Comparison of ENCODE assay signal across 17 mouse cellular contexts in genomic region chr15:85746671-85747070, GRCm38 (mm10). TPM values are rescaled to one million over a fixed set of nuclear protein-coding genes. Genes with fewer than 3 reads are reported as not detected.
DNase-seq lines count a peak whose midpoint lies in the region; ATAC-seq and TF ChIP-seq lines count a peak whose summit lies in the region.
"Had no signal": no experiment of that assay in that cellular context is flagged by ENCODE, and none has a peak within 500 bp of the region (broad histone marks: within the 10 kb centered on the region; RNA-seq: fewer than 3 reads in every experiment).

No protein-coding gene starts in this region.

- H3K4me1 ChIP-seq in heart, embryonic 10.5 days = no peaks in the 10 kb centered on the region
- H3K4me1 ChIP-seq in liver, adult 2 months (ENCODE audit: control insufficient read depth, insufficient read depth, low read length) = peaks cover 61% of the 10 kb centered on the region
- peaks cover 7% of the 10 kb centered on the region; the same call in 1 of the 2 replicates for H3K4me1 ChIP-seq in liver, postnatal 0 days (ENCODE audit: insufficient read depth)
- peaks cover 10% of the 10 kb centered on the region; the same call in 1 of the 2 replicates for H3K4me1 ChIP-seq in intestine, postnatal 0 days (replicated peaks; ENCODE audit: control insufficient read depth, insufficient read depth, low read length)
- H3K4me1 ChIP-seq: embryonic facial prominence, embryonic 12.5 days; heart, embryonic 12.5 days; hindbrain, embryonic 10.5 days had no signal

- H3K36me3 ChIP-seq in heart, embryonic 10.5 days = no peaks in the 10 kb centered on the region
- H3K36me3 ChIP-seq in liver, adult 2 months (ENCODE audit: control insufficient read depth, insufficient read depth, low read length) = peaks cover 31% of the 10 kb centered on the region
- H3K36me3 ChIP-seq in liver, postnatal 0 days (replicated peaks; ENCODE audit: insufficient read depth, low read length) = no peaks in the 10 kb centered on the region
- H3K36me3 ChIP-seq in intestine, postnatal 0 days (ENCODE audit: control insufficient read depth, insufficient read depth) = no peaks in the 10 kb centered on the region
- H3K36me3 ChIP-seq: embryonic facial prominence, embryonic 12.5 days; heart, embryonic 12.5 days; hindbrain, embryonic 10.5 days had no signal

- no peak overlapping the region for H3K4me3 ChIP-seq in heart, embryonic 10.5 days
- H3K4me3 ChIP-seq in liver, adult 2 months (ENCODE audit: insufficient read depth, low read depth, low read length) = no peak overlapping the region
- no peak overlapping the region for H3K4me3 ChIP-seq in liver, postnatal 0 days (ENCODE audit: low read depth, low read length)
- no peak overlapping the region for H3K4me3 ChIP-seq in intestine, postnatal 0 days (ENCODE audit: low read depth, low read length)
- H3K4me3 ChIP-seq: embryonic facial prominence, embryonic 12.5 days; heart, adult 2 months; heart, embryonic 12.5 days; hindbrain, embryonic 10.5 days had no signal

- H3K27me3 ChIP-seq in heart, embryonic 10.5 days (ENCODE audit: insufficient read depth, poor library complexity, severe bottlenecking) = peaks cover 41% of the 10 kb centered on the region; the same call in 1 of the 2 replicates
- H3K27me3 ChIP-seq in liver, adult 2 months (ENCODE audit: control insufficient read depth, insufficient read depth, low read length) = no peaks in the 10 kb centered on the region
- no peaks in the 10 kb centered on the region for H3K27me3 ChIP-seq in liver, postnatal 0 days (ENCODE audit: insufficient read depth, low read length)
- no peaks in the 10 kb centered on the region for H3K27me3 ChIP-seq in intestine, postnatal 0 days (replicated peaks; ENCODE audit: control insufficient read depth, insufficient read depth, low read length)
- H3K27me3 ChIP-seq: embryonic facial prominence, embryonic 12.5 days had no signal

- no peak overlapping the region for H3K27ac ChIP-seq in heart, embryonic 10.5 days
- peak overlapping the region; percentile 86 for H3K27ac ChIP-seq in liver, adult 2 months (replicated peaks; ENCODE audit: insufficient read depth, low read depth, low read length)
- H3K27ac ChIP-seq in liver, postnatal 0 days (ENCODE audit: low read depth) = no peak overlapping the region
- 0 out of 2 replicates have a peak overlapping the region, but pooled peaks have one; percentile 16 for H3K27ac ChIP-seq in intestine, postnatal 0 days (ENCODE audit: low read depth, low read length)
- H3K27ac ChIP-seq: embryonic facial prominence, embryonic 12.5 days; heart, adult 2 months; hindbrain, embryonic 10.5 days; hindbrain, embryonic 14.5 days had no signal

- DNase-seq in heart, adult 11 months = peak; percentile 94
- no peak for DNase-seq in heart, embryonic 10.5 days (ENCODE audit: low spot score)
- peak; percentile 77 for DNase-seq in liver, adult 2 months (ENCODE audit: extremely low read depth, low read depth, low spot score)
- no peak for DNase-seq in liver, postnatal 0 days
- DNase-seq in urinary bladder, postnatal 4 days (ENCODE audit: low spot score in 2 of 2) = no peak
- DNase-seq in gastrocnemius, postnatal 10 days = no peak
- DNase-seq: adrenal gland, postnatal 10 days; cerebellum, adult 11-12 months; cerebellum, adult 9-10 months; cerebellum, postnatal 25 days had no signal

- TF ChIP-seq EP300 in liver, postnatal 0 days (IDR thresholded peaks at IDR 0.05; ENCODE audit: low read depth) = no peak

- TF ChIP-seq POLR2A in liver, adult 2 months (IDR thresholded peaks at IDR 0.05; ENCODE audit: extremely low read depth, insufficient read depth, low read length) = no peak

- no peaks in the 10 kb centered on the region for H3K9me3 ChIP-seq in heart, embryonic 10.5 days
- H3K9me3 ChIP-seq in liver, postnatal 0 days (ENCODE audit: low read length) = no peaks in the 10 kb centered on the region
- H3K9me3 ChIP-seq in intestine, postnatal 0 days (ENCODE audit: control insufficient read depth) = no peaks in the 10 kb centered on the region
- H3K9me3 ChIP-seq: embryonic facial prominence, embryonic 12.5 days; heart, embryonic 12.5 days; hindbrain, embryonic 10.5 days had no signal

- TF ChIP-seq CTCF in liver, adult 2 months (IDR thresholded peaks at IDR 0.05; ENCODE audit: low read depth, low read length) = no peak
- TF ChIP-seq CTCF in liver, postnatal 0 days (IDR thresholded peaks at IDR 0.05; ENCODE audit: low read depth) = no peak
- TF ChIP-seq CTCF in intestine, postnatal 0 days (IDR thresholded peaks at IDR 0.05; ENCODE audit: low read depth) = no peak

- H3K79me2 ChIP-seq in liver, adult 2 months (ENCODE audit: control insufficient read depth, insufficient read depth, low read length) = peaks cover 60% of the 10 kb centered on the region

- H3K9ac ChIP-seq in liver, adult 2 months (ENCODE audit: low read depth, low read length) = peak overlapping the region; percentile 67
- no peak overlapping the region; the same call in 1 of the 2 replicates for H3K9ac ChIP-seq in liver, postnatal 0 days (replicated peaks)
- no peak overlapping the region for H3K9ac ChIP-seq in intestine, postnatal 0 days (ENCODE audit: low read depth, low read length)
- H3K9ac ChIP-seq: embryonic facial prominence, embryonic 12.5 days; heart, embryonic 12.5 days; hindbrain, embryonic 14.5 days had no signal

- no peak overlapping the region for H3K4me2 ChIP-seq in liver, postnatal 0 days (ENCODE audit: low read depth, low read length)
- H3K4me2 ChIP-seq in intestine, postnatal 0 days (replicated peaks; ENCODE audit: low read depth) = peak overlapping the region; percentile 51
- H3K4me2 ChIP-seq: embryonic facial prominence, embryonic 12.5 days; heart, embryonic 12.5 days; hindbrain, embryonic 14.5 days had no signal

- no peak for ATAC-seq in liver, postnatal 0 days
- ATAC-seq in intestine, postnatal 0 days = no peak
- ATAC-seq: forebrain, embryonic 14.5 days had no signal

- 78% methylated on average over 13 of the region's 13 CpGs for WGBS in heart, embryonic 10.5 days
- 9% methylated on average over 13 of the region's 13 CpGs for WGBS in liver, adult 2 months
- WGBS in liver, postnatal 0 days (ENCODE audit: insufficient replicate concordance) = 70% methylated on average over 13 of the region's 13 CpGs
- 39% methylated on average over 13 of the region's 13 CpGs for WGBS in intestine, postnatal 0 days

RNA-seq across cellular contexts. Expression of gene Ppara, which starts 11.9 kb away (rescaled TPM):
- 0.88 and 2.0 TPM in 2 replicates for polyA plus RNA-seq in heart, embryonic 10.5 days (2016; fragmentation: Nextera tagmentation; extraction: Ambion mirVana)
- 184 and 206 TPM in 2 replicates for total RNA-seq in liver, adult 2 months (2014; rRNA removed)
- polyA plus RNA-seq in liver, adult 2 months (2012; rRNA removed) = 36.2 and 39.8 TPM in 2 replicates
- polyA plus RNA-seq in liver, postnatal 0 days (2015; fragmentation: Nextera tagmentation; extraction: Ambion mirVana) = 169 and 185 TPM in 2 replicates
- polyA plus RNA-seq in intestine, postnatal 0 days (2015; fragmentation: Nextera tagmentation; extraction: Ambion mirVana) = 14.3 and 21.0 TPM in 2 replicates
- total RNA-seq in gastrocnemius, postnatal 10 days (2021) = 1 to 10 TPM; 5.0 to 6.5 TPM

Comparison
In these comparisons a context has a peak if more than half of its experiments do, and no peak if none do; other contexts are left out.
1. DNase-seq: peak in heart, adult 11 months (single experiment) and liver, adult 2 months (single experiment); none in heart, embryonic 10.5 days (single experiment), liver, postnatal 0 days (single experiment), urinary bladder, postnatal 4 days (0 of 2) and gastrocnemius, postnatal 10 days (single experiment).
2. H3K27ac ChIP-seq: peak in liver, adult 2 months (single experiment) and intestine, postnatal 0 days (single experiment); none in heart, embryonic 10.5 days (single experiment) and liver, postnatal 0 days (single experiment).